Mouse (Mus musculus): Measurements from ENCODE around the gene Bahcc1.

The Bahcc1 gene

GRCm38 (mm10) chr11:120206669-120207090 lies 26.1 kb upstream of the Bahcc1 start:
- in situ Hi-C loops (cut with MboI, MseI), result no loop called here

DNA sequence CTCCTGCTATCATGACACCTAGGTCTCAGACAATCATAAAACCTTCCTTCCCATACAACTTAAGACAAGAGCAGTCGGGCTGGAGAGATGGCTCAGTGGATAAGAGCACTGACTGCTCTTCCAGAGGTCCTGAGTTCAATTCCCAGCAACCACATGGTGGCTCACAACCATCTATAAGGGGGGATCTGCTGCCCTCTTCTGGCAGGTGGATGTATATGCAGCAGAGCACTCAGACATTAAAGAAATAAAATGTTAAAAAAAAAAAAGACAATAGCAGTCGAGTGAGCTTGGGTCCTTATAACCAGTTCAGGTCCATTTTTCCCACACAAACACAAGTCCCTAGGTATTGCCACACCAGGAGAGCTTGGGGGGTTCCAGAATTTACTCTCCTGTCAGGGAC lies 23.9 kb upstream of the Bahcc1 start:
- in situ Hi-C loops (cut with MboI, MseI), result no loop called here

DNA sequence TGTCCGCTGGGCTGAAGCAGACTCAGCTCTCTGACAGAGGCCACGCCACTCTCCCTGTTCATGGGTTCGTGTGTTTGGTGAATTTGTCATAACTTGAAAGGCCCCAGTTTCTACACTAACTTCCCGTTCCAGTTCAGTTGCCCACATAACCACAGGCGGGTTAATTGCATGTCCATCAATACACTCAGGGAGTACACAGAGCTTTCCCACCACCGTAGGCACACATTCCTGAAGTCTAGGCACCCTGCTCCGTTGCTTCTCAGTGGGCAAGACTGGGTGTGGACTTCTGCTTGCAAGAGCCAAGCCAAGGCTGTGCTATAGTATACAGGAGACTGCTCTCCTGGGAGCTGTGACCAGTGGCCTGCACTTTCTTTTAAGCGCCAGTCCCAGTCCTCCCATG lies 23.3 kb upstream of the Bahcc1 start:
- in situ Hi-C loops (cut with MboI, MseI), result no loop called here

DNA sequence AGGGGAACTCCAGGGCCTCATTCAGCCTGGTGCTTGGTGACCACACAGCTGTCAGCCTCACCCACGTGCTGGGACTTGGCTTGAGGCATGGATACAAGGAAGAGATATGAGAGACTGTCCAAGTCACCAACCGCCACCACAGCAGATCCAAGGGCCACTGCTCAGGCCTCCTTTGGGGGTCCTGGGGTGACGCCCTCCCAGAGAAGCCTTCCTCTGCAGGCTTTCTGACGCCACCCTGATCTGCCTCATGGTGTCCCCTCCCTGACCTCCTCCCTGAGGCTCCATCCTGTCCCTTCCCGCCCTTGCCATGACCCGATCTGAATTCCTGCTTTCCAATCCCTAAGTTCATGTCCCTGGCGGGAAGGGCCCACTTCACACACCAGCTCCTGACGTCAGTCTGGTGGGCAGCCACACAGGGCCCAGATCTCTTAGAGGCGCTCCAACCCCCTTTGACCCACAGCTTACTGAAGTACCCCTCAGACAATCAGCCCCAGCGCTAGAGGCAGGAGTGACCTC lies 17.0 kb upstream of the Bahcc1 start:
- in situ Hi-C loops (cut with MboI, MseI), result no loop called here

GRCm38 (mm10) chr11:120216540-120217324 lies 16.0 kb upstream of the Bahcc1 start:
- in situ Hi-C loops (cut with MboI, MseI), result no loop called here

- in situ Hi-C loops (cut with MboI, MseI), result no loop called here
These were observed 14.4 kb upstream of the Bahcc1 start for GRCm38 (mm10) chr11:120218176-120218856.

DNA sequence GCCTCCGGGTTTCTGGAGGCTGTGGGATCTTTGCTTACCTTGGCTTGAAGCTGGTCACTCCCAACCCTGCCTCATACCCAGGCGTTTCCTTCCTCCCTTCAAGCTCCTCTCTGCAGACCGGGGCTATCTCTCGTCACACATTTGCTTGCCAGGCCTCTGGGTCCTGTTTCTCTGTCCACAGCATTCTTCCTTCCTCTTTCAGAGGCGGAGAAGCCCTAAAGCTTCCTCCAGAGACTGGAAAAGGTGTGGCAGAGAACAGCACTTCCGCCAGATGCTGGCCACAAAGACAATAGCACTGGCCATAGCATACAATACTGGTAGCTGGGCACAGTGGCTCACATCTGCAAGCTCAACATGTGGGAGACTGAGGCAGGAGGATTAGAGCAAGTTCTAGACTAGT lies 13.8 kb upstream of the Bahcc1 start:
- in situ Hi-C loops (cut with MboI, MseI), result no loop called here

DNA sequence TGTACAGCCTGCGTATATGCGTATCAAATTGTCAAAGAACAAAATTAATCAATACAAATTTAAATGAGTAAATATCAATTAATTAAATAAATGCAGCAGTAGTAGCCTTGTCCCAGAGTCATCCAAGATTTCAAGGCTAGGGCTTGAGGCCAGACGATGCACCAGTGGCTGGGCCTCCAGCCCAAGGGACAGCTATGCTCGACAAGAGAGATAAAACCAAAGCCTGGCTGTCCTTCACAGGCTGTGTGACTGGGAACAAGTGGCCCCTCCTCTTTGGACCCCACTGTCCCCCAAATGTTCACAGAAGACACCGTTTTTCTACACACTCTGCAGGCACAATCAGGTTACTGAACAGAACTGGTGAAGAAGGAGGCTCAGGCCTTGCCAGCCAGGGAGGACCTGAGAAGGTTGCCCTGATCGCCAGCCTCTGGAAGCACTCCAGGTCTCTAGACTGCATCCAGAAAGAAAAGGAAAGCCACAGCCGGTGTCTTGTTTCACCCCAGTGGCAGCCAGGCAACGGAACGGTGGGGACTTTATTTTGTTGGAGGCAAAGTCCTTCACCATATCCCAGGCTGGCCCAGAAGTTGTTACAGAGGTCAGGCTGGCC lies 12.7 kb upstream of the Bahcc1 start:
- in situ Hi-C loops (cut with MboI, MseI), result no loop called here

- in situ Hi-C loops (cut with MboI, MseI), result no loop called here
These were observed 11.6 kb upstream of the Bahcc1 start for GRCm38 (mm10) chr11:120220963-120221827.

DNA sequence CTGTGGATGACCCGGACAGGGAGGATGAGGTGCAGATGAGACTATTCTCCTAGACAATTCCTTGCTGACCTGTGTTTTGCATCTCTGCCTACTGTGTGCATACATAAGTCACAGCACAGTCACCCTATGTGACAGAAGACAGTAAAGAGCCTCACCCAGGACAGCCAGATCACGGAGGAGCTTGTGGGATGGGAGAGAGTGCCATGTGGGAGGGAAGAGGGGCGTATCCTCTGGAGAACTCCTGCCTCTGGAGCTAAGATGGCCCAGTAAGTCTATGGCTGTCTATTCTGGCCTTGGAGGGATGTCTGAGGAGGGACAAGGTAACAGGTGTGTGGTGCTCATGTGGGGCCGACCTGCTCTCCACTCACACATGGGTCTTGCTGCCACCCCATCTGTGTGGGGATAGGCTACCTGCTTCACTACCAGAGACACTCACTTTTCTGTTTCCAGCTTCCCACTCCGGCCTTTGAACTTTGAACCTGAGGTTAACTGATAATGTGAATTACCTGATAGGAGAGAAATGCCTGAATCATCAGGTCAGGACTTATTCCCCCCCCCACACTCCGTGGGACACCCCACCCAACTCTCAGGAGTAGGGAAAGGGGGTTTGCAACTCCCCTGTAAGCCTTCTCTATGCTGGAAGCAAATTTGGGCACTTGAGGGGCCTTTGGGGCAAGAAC lies 10.2 kb upstream of the Bahcc1 start:
- in situ Hi-C loops (cut with MboI, MseI), result no loop called here

GRCm38 (mm10) chr11:120223586-120224487 lies 8.9 kb upstream of the Bahcc1 start:
- in situ Hi-C loops (cut with MboI, MseI), result no loop called here

DNA sequence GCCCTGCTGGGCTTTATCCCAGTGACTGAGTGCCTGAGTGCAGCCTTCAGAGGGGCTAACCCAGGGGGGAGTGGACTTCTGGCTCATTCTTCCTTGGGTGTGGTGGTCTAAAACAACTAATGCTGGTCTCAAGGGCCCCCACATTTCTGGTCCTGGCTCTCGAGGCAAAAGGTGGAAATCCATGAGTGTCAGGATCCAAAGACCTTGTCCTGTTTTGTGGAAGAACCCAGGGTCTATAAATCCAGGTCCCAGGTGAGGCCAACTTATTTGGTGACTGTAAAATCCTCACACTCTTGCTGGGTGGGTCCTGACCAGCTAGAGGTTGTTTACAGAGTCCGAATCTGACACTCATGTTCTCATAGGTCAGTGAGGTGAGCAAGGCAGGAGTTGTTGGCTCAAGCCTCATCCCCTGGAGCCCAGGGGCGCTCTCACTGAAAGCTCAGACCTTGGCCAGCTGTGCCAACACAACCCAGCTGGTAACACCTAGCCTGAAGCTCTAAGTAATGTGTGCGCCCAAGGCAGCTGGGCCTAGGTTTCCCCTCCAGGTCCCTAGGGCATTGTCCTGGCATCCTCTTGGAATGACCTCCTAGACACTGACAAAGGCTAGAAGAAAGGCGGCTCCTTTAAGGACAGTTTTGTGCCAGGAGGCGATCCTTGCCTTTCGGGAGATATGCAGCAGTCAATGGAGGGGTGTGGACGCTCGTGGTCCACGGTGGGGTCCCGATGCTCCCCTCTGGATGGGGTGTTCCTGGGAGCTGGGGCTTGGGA lies 8.1 kb upstream of the Bahcc1 start:
- in situ Hi-C loops (cut with MboI, MseI), result loop anchor here (5.0 kb wide), 1 partner anchor 47 kb away; no protein-coding TSS in a partner anchor

DNA sequence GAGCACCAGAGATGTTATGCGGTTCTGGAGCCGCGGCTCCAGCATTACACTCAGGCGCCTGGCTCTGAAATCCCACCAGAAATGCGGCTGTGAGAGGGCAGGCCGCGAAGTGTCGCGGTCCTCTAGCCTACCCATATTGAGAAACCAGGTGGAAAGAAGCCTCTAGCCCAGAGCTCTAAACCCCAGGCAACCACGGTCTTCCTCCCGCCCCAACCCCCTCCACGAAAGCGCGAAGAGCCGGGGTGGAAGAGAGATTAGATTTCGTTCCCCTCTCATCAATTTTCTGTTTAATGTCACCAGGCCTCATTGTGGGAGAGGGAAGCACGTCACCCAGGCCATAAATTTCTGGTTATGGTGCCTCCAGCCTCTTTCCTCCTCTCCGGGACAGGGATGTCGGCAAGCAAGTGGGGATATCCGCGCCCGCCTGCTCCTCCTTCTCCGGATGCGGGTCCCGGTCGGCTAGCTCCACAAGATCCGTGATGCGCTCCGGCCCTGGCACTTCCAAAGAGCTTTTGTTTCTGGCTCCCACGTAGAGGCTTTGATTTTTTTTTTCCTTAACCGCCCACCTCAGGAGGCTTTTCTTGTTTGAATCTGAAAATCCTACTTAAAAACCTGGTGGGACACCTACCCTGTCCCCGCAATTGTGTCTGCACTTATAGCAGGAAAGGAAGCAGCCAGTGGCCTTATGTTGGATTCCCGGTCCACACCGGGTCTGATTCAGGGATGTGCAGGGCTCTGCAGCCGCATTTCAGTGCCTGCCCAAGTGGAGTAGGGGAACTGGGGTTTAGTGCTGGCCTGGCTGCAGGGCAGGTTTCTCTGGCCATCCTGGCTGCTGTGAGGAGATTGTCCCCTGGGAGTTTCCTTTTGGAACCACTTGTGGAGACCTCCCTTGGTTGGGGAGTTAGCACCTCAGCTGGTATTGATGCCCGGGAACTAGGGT lies 7.2 kb upstream of the Bahcc1 start:
- in situ Hi-C loops (cut with MboI, MseI), result loop anchor here (5.0 kb wide), 1 partner anchor 48 kb away; no protein-coding TSS in a partner anchor

- in situ Hi-C loops (cut with MboI, MseI), result loop anchor here (5.0 kb wide), 1 partner anchor 49 kb away; no protein-coding TSS in a partner anchor
These were observed 6.1 kb upstream of the Bahcc1 start for GRCm38 (mm10) chr11:120226421-120227280.

- in situ Hi-C loops (cut with MboI, MseI), result loop anchor here (5.0 kb wide), 1 partner anchor 50 kb away; no protein-coding TSS in a partner anchor
These were observed 5.1 kb upstream of the Bahcc1 start for GRCm38 (mm10) chr11:120227571-120228051.

GRCm38 (mm10) chr11:120228116-120228890 lies 4.4 kb upstream of the Bahcc1 start:
- in situ Hi-C loops (cut with MboI, MseI), result loop anchor here (5.0 kb wide), 1 partner anchor 51 kb away; no protein-coding TSS in a partner anchor
